Mouse (Mus musculus) kidney, adult 11 months (tissue): ENCODE results near the gene Zswim1.

Experiments used
- DNase-seq: peaks from one replicate; pipeline ENCODE4 v3.0.0; 2022

Zswim1 gene

DNA sequence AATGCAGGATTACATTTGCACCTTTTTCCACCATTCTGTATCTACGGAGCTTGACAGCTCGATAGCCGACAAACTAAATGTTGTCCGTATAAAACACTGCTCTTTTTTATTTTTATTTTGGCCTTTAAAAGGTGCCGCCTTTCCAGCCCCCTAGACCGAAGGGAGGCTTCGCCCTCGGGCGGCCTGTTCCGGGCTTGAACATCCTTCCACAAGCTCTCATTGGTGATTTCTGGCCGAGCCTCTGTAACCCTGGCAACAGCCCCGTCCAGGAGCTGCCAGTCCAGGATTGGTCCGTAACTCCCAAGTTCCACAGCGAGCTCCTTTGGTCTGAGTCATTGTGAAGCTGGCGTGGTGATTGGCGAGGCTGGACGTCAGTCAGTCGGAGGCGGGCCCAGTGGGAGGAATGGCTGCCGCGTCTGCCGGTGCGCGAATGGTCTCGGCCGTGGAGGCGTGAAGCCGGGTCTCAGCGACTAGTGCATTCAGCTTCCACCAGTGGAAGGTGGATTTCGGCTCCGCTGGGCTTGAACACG, at the start of gene Zswim1:
Gene Zswim1, plus strand, starts transcription at position 51 of the 530 bp plus-strand sequence.
- DNase-seq = peak; percentile 99

DNA sequence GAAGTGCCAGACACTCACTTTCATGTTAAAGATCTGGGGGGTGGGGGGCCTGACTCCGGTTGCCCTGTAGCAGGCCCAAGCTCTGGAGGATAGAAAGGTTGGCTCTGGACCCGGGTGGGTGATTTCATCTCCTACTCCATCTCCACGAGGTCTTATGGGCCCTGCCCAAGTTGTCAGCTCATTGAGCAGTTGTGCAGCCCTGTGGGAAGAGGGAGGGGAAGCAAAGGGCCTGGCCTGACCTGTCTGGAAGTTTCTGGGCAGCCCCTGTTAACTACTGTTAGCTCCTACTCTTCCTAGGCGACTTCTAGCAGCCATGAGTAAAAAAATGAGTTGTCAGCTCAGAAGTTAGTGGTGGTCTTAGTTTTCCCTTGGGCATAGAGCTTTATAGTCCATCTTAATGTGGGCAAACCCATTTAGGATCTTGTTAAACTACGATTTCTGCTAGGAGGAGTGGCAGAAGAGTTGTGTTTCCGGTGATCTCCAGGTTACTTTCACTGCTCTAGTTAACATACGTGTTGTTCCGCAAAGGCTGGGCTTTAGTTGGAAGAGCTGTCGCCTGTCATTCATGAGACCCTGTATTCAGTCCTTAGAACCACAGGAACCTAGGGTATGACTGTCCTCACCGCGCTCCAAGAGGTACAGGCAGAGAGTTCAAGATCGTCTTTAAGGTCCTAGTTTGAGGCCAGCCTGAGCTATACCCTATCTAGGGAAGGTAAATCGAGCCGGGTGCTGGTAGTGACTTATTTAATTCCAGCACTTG, 49.1 kb upstream of the Zswim1 start:
- DNase-seq = no peak

DNA sequence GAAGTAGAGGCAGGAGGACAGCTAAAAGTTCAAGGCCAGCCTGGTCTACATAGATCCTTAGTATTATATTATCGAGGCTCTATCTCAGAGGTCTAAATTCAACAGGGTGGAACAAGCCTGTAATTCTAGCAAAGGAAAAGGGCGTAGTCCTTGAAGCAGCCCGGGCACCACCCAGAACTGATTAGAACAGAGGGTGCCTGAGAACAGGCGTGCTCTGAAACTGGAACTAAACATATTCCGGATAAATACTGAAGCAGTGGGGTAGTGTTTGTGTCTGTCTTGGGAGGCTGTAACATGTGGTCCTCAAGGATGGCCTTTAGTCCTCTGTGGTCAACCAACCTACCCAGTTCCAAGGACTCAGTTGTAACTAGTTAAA, 48.5 kb upstream of the Zswim1 start:
- DNase-seq = no peak

DNA sequence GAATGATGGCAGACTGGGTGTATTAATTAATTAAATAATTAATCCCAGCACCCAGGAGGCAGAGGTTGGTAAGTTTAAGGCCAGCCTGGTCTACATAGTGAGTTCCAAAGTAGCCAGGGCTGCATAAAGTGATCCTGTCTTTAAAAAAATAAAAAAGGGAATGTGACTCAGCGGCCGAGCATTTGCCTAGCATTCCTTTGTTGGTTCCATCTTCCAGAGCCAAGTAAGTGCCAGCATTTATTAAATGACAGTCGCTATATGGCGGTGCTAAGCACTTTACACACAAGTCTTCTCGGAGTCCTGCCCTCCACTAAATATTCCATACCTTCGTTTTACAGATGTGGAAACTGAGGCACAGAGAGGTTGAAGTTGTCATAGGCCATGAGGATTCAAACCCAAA, 46.4 kb upstream of the Zswim1 start:
- no peak for DNase-seq

DNA sequence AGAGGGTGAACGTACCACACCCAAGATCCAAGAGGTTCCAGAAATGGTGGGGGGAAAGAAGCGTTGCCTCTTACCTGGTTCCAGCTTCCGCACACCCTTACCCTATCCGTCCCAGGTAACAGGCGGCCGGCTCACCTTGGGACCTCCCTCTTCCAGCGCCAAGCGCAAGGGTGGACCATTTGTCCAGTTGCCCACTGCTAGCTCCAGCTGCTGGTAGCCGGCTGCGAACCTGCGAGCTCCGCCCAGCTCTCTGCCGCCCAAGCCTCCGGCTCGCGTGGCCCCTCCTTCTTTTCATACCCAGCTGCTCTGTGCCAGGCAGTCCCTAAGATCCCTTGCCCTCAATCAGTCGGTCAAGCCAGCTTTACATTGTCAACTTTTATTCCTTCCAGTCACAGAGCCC, 45.7 kb upstream of the Zswim1 start:
- no peak for DNase-seq

DNA sequence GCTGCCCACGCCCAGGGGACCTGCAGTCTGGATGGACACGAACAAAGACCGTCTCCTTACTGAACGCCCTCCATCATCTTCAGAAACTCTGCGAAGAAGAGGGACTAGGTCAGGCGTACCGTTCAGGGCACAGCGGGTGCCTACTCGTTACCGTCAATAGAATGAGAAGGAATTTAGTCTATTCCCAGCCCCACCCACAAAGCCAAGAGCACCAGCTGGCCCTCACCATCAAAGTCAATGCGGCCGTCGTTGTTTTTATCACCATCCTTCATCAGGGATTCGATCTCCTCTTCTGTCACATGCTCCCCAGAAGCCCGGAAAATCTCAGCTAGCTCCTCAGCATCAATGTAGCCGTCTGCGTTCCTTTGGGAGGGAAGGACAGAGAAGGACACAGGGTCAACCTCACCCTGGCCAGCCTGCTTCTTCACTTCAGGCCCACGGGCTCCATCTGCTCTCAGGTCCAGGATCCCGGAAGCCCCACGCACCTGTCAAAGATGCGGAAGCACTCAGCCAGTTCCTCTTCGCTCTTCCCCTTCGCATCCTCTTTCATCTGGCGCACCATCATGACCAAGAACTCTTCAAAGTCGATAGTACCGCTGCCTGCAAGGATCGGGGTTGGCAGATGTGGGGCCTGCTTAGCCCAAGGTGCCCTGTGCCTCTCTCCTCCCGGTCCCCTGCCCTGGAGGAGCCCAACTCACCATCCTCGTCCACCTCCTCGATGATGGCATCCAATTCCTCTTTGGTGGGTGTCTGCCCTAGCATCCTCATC, 45.1 kb upstream of the Zswim1 start:
- no peak for DNase-seq

DNA sequence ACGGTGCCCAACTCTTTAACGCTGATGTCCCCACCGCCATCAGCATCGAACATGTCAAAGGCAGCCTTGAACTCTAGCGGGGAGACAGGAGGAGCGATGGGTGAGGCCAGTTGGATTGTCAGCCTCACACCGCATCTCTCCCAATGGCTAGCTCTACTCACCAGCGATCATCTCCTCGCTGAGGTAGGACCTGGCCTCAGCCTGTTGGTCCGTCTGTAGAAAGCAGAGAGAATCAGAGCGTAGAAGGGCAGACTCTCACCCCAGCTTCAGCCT, 44.5 kb upstream of the Zswim1 start:
- DNase-seq = no peak

DNA sequence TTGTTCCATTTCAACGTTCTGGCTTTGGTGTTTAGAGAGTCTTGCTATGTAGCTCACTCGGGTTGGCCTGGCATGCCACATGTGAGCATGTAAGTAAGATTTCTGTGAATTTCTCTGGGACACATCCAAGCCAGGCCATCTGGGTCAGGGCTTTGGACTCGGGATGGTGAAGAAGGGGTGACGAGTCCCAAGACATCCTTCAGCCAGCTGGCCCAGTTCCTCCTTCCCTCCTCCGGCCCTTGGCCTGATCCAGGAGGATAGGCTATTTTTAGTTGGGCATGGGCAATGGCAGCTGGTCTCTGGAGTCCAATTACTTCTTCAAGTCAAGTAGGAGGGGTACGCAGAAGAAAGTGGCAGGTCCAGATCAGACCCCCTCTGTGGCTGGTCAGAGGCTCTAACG, 43.7 kb upstream of the Zswim1 start:
- DNase-seq = no peak

DNA sequence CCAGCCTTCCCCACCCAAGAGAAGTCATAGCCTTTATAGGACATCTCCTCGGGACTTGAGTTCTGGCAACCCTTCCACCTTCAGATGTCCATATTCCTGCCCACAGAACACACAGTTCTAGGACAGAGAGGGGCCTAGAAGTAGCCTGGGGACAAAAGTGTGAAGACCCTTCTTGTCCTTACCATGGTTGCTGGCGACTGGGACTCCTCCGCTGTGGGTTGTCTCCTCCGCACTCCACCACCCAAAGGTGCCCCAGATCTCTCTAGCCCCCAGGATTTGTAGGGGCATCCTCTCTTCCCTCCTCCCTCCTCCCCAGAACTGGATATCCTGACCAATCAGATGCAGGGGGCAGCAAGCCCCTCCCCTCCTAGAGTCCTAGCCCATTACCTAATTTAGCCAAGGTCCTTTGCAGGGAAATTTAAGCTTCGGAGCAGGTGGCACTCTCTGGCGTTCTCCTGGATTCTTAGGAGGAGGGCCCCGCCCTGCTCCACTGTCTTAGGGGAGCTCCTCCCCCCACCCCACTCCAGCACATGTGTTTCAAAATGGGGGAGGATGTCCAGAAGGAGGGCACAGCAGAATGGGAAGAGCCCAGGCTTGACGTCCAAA, 42.9 kb upstream of the Zswim1 start, which contains the start of gene Tnnc2:
Gene Tnnc2, minus strand, starts transcription at position 487 of the 606 bp plus-strand sequence.
- DNase-seq = no peak

DNA sequence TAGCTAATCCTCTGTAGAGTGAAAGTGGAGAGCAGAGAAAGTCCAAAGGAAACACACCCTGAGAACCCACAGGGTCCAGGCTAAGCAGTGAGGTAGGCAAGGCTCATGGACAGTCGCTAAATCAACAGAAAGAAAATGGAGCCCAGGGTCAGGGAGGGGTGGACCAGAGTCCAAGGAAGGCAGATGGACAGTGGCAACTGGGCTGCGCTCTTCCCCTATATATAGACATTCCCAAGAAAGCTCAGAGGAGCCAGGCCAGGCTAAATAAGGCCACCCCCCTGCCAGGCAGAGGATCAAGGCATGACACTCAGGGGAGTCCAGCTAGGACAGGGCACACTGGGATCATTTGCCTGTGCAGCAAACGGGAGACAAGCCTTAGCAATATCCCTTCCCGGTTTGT, 40.6 kb upstream of the Zswim1 start:
- DNase-seq = no peak

DNA sequence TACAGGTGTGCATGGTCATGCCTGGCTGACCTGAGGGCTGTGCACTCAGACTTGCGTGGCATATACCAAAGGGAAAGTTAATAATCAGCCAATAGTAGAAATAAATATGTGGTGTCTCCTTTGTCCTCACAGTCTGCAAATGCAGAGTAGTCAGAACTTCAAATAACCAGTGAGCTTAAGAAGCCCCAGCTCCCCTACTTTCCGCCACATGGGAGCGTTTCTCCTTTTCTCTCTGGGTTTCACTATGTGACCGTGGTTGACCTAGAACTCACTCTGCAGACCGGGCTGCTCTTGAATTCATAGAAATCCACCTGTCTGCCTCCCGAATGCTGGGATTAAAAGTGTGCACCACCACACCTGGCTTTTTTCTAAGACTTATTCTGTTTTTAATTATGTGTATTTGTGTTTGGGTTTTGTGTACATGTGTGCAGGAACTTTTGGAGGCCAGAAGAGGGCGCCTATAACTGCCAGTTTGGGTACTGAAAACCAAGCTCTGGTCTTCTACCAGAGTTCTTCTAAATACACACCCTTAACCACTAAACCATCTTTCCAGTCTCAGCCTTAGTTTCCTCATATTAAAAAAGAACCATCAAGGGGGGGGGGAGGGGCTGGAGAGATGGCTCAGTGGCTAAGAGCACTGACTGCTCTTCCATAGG, 38.4 kb upstream of the Zswim1 start:
- no peak for DNase-seq

DNA sequence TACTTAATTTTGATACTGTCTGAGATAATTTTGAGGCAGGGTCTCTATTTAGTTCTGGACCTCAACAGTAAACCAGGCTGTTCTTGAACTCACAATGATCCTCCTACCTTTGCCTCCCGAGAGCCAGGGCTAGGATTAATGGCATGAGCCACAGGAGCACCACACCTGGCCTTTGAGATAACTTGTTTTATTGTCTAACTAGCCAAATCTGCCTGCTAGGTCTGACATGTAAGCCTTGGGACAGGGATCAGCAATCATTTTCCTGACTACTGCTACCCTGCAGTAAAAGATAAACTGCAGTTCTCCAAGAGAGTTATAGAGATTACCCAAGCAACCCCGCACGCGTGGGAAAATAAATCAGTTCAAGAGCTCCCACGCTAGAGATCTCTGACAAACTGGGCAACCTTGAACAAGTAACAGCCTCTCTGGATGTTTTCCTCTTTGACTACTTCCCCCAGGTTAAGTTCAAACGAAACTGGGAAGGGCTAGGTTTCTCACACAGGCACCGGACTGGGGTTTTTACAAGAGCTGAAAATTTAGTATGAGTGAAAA, 37.5 kb upstream of the Zswim1 start:
- no peak for DNase-seq

DNA sequence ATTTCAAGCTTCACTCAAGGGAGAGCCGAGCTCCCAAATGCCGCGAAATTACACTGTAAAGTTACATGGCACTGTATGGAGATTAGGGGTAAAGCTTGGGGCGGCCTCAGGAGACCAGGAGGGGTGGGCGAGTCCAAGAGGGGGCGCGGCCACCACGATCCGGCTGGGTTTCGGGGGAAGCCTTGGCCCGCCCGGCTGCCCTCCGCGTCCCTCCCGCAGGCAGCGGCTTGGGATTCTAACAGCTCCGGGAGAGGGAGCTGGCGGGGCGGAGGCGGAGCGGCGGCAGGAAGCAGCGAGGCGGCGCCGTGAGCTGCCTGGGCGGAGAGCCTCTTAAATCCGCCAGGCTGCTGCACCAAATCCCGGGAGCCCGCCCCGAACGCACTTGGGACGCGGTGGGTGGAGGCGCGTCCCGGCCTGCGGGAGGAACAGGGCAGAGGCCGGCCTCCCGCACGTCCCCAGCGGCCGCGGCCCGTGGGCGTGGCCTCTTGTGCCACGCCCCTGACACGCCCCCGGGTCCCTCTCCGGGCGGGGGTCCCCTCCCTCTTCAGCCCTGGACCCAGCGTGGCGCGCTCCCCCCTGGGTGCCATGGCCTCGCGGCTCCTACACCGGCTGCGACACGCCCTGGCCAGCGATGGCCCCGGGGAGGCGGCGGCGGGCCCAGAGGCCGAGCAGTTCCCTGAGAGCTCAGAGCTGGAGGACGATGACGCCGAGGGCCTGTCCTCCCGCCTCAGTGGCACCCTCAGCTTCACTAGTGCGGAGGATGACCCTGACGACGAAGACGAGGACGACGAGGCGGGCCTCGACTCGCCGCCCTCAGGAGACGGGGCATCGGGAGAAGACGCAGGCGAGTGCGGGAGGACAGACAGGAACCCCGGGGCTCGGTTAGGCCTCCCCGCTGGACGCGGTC, 36.8 kb upstream of the Zswim1 start, which contains the start of gene Snx21:
Gene Snx21, plus strand, starts transcription at position 343 of the 907 bp plus-strand sequence.
- DNase-seq = peak; percentile 96

DNA sequence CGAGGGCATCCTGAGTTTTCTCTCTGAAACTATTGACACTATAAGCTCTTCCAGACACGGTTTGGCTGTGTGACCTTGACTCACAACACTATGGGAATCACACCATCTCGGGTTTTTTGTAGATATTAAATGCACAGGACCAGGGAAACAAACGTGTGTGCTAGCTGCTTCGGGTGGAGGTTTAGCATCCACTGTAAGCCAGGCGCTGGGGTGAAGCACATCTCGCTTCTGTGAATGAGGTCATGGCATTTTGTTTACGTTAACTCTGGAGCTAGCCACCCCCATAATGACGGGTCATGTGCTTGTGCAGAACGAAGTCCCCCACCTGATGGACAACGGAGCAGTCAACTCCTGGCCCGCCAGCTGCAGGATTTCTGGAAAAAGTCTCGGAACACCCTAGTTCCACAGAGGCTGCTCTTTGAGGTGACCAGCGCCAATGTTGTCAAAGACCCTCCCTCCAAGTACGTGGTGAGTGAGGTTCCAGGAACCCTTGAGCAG, 36.0 kb upstream of the Zswim1 start:
- no peak for DNase-seq

DNA sequence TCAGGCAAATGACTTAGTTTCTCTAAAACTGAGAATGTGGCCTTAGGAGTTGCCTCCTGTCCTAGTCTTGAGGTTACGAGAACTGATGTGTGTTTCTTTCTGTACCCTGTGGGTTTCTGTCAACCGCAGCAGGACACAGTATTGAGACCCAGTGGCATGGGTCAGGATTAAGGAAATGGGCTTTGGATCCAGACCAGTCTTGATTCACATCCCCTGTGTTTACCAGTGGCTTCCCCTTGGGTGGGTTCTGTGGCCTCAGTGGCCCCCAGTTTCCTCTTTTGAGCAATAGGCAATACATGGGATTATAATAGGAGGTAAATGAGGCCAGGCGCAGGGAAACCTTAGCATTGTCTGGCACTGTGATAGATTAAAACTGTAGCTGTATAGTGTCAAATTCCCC, 35.5 kb upstream of the Zswim1 start:
- DNase-seq = no peak

DNA sequence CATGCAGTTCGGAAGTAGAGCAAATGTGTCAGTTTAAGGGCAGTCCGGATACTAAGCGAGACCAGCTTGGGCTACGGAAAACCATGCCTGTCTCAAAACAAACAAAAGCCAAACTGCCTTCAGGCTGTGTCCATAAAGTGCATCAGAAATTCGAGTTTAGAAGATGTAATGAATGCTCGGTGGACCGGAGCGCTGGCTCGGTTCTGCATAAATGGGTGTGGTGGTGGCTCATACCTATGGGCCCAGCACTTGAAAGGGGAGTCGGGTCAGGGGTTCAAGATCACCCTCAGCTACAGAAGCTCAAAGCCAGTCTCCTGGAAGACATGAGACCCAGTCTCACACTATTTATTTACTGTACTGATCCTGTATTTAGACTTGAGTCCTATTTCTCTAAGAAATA, 34.7 kb upstream of the Zswim1 start:
- no peak for DNase-seq

DNA sequence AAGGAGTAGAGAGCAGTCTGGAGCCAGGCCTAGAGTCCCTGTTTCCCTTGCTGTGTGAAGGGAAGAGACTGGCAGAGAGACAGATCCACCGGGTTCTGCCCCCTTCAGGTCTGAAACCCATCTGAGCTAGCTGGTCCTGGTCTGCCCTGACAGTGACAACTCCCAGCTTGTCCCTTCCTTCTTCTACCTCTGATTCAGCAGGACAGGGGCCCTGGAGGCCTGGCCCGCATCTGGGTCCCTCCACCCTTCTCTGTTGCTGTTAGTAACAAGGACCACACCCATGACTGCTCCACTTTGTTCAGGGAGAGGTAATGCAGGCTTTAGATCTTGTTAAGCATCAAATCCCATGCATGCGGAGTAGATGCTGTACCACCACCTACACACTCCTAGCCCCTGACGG, 34.1 kb upstream of the Zswim1 start:
- DNase-seq = no peak

DNA sequence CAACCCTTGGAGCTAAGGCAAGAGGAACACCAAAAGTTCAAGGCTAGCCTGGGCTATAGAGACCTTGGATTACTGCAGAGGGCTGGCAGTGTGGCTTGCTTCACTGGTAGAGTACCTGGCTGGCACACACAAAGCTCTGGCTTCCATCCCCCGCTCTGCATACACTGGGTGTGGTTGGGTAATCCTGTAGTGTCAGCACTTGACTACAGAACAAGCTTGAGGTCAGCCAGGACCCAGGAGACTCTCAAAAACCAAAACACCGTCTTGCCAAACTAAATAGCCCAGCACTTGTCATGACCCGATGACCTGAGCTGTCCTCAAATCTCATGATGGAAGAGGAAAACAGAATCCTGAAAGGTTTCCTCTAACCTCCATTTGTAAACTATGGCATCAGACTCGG, 32.0 kb upstream of the Zswim1 start:
- no peak for DNase-seq

DNA sequence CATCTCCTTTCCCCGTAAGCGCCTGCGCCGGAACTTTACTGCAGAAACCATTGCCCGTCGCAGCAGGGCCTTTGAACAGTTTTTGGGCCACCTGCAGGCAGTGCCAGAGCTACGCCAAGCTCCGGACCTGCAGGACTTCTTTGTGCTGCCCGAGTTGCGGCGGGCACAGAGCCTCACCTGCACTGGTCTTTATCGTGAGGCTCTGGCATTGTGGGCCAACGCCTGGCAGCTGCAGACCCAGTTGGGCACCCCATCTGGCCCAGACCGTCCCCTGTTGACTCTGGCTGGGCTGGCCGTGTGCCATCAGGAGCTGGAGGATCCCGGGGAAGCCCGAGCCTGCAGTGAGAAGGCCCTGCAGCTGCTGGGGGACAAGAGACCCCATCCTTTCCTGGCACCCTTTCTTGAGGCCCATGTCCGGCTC, 30.6 kb upstream of the Zswim1 start:
- DNase-seq = no peak

DNA sequence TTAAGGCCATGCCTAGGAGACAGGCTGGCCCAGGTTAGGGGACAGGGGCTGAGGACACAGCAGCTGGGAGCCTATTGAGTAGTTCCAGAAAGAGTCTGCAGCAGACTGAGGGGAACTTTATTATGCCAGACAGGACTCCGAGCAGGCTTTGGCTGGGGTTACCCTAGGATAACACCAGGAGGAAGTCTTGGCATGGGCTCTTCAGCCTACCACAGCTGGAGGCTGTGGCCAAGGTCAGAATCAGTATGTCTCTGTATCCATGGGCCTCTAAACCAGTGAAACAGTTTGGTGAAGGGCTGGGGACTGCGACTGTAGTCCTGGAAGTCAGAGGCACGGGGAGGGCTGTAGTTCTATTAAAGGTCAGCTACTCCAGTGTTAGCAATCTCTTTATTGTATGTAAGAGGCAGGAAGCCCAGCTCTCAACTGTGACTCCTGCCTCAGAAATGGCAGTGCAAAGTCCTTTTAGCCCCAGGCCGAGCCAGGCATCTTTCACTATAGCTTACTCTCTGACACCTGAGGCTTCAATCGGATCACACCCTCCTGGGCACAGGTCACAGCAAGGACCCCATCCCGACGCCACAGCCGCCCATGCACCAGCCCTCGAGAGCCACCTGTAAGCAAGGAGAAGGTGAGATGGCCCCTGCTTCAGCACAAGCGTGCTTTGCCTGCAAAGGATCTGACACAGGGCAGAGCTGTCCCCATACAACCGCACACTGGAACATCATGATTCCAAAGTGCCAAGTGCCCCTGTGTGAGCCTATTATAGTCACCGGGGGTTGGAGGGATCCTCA, 29.9 kb upstream of the Zswim1 start:
- no peak for DNase-seq

DNA sequence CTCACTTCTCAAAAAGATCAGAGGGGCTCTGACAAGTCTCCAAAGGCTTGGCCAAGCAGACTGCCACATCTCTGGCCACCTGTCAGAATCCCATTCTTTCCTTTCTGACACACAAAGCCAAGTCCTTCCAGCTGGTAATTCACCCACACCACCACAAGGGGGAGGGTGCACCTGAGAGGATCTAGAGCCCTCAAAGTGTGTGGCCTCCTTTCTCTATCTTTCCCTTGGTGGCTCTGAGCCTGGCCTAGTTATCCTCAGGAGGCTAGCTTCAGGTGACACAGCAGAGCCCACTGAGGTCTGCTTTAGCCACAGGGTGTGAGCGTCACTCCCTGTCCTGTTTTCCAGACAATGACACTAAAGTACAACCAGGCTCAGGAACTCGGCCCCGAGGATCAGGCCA, 29.2 kb upstream of the Zswim1 start:
- peak; percentile 63 for DNase-seq
